25 mouse cellular contexts compared by ENCODE assay signal in genomic region chr17:47753130-47753775, GRCm38 (mm10). TPM values are rescaled to one million over a fixed set of nuclear protein-coding genes. Genes with fewer than 3 reads are reported as not detected.
DNase-seq lines count a peak whose midpoint lies in the region; ATAC-seq lines count a peak whose summit lies in the region.
"Had no signal": no experiment of that assay in that cellular context is flagged by ENCODE, and none has a peak within 500 bp of the region (broad histone marks: within the 10 kb centered on the region; RNA-seq: fewer than 3 reads in every experiment).

No protein-coding gene starts in this region.

- no peak for DNase-seq in heart, adult 18-20 months
- peak; percentile 38 for DNase-seq in MEL-GATA-1-ER (ENCODE audit: extremely low read depth, low read depth)
- peak; percentile 48 for DNase-seq in liver
- DNase-seq in layer of hippocampus, postnatal 25 days (ENCODE audit: extremely low spot score in 1 of 2, low spot score in 1 of 2) = no peak
- DNase-seq in urinary bladder, postnatal 36 days (ENCODE audit: low spot score in 2 of 2) = no peak
- DNase-seq: cerebellum, postnatal 10 days; gastrocnemius, postnatal 10 days; lung, embryonic 14.5 days; lung, postnatal 4 days; right cerebral cortex, postnatal 25 days; thymus, postnatal 25 days had no signal

- no peaks in the 10 kb centered on the region for H3K27me3 ChIP-seq in heart, embryonic 12.5 days (replicated peaks)
- H3K27me3 ChIP-seq: hindbrain, embryonic 12.5 days; midbrain, embryonic 13.5 days had no signal

- H3K9ac ChIP-seq in heart, embryonic 12.5 days = peak overlapping the region; percentile 47; the same call in 1 of the 2 replicates
- H3K9ac ChIP-seq: hindbrain, embryonic 12.5 days; lung, embryonic 14.5 days; midbrain, embryonic 13.5 days had no signal

- peaks cover 5% of the 10 kb centered on the region; the same call in 1 of the 2 replicates for H3K9me3 ChIP-seq in heart, embryonic 12.5 days (replicated peaks)

- peak overlapping the region; percentile 36; the same call in 1 of the 2 replicates for H3K27ac ChIP-seq in heart, embryonic 12.5 days (ENCODE audit: poor library complexity, severe bottlenecking)
- H3K27ac ChIP-seq in macrophage = peak overlapping the region; percentile 89
- H3K27ac ChIP-seq: hindbrain, embryonic 12.5 days; kidney, postnatal 0 days; midbrain, embryonic 13.5 days had no signal

- peaks cover 15% of the 10 kb centered on the region for H3K36me3 ChIP-seq in heart, embryonic 12.5 days
- peaks cover 17% of the 10 kb centered on the region for H3K36me3 ChIP-seq in macrophage (ENCODE audit: inconsistent target)
- H3K36me3 ChIP-seq: hindbrain, embryonic 12.5 days; midbrain, embryonic 13.5 days had no signal

- no peak for ATAC-seq in heart, embryonic 12.5 days (ENCODE audit: insufficient number of reproducible peaks, low FRiP score)
- ATAC-seq in megakaryocyte progenitor cell, adult 5-6 weeks (replicated peaks; ENCODE audit: poor library complexity) = no peak
- ATAC-seq: forebrain, embryonic 16.5 days; midbrain, embryonic 13.5 days had no signal

- WGBS in heart, embryonic 12.5 days = 22% methylated on average over 8 of the region's 8 CpGs
- 95% methylated on average over 8 of the region's 8 CpGs for WGBS in macrophage (ENCODE audit: missing documents)

- H3K4me2 ChIP-seq in heart, embryonic 12.5 days = peak overlapping the region; percentile 32; the same call in 1 of the 2 replicates
- H3K4me2 ChIP-seq: hindbrain, embryonic 12.5 days; lung, embryonic 14.5 days; midbrain, embryonic 13.5 days had no signal

- peaks cover 53% of the 10 kb centered on the region for H3K4me1 ChIP-seq in heart, embryonic 12.5 days (replicated peaks)
- H3K4me1 ChIP-seq: hindbrain, embryonic 12.5 days; midbrain, embryonic 13.5 days had no signal

- H3K4me3 ChIP-seq in heart, embryonic 12.5 days = no peak overlapping the region
- no peak overlapping the region for H3K4me3 ChIP-seq in macrophage (ENCODE audit: inconsistent target)
- H3K4me3 ChIP-seq: erythroblast, embryonic 14.5 days; hindbrain, embryonic 12.5 days; midbrain, embryonic 13.5 days had no signal

- peaks cover 95% of the 10 kb centered on the region for H3K79me2 ChIP-seq in macrophage (ENCODE audit: inconsistent target)

RNA-seq across cellular contexts. Expression of gene Tfeb, which starts 16.4 kb away (rescaled TPM):
- polyA plus RNA-seq in heart, embryonic 12.5 days (2016; fragmentation: Nextera tagmentation; extraction: Ambion mirVana) = 22.7 and 24.5 TPM in 2 replicates
- 10 to 100 TPM; 35.0 to 40.0 TPM for total RNA-seq in heart, adult 18-20 months (2021)
- total RNA-seq in macrophage (2018; cell fraction: chromatin; rRNA removed) = 100 to 1,000 TPM in 6 of 26 experiments, 10 to 100 TPM in 16, 1 to 10 TPM in 4; 5.7 to 136 (median 54.5) TPM
- total RNA-seq in macrophage (2018; cell fraction: cytosol; rRNA removed) = 10 to 100 TPM in 24 of 26 experiments, 1 to 10 TPM in 2; 6.8 to 49.1 (median 37.2) TPM
- 10 to 100 TPM; 11.7 to 97.4 (median 40.8) TPM for total RNA-seq in macrophage (2018; cell fraction: nucleus; rRNA removed)
- 15.5 to 41.8 TPM (median 22.8 TPM) in 3 replicates for polyA plus RNA-seq in macrophage (2018)
- total RNA-seq in layer of hippocampus, postnatal 25 days (2021) = 10 to 100 TPM; 11.8 to 17.4 TPM
- total RNA-seq in megakaryocyte progenitor cell, adult 5-6 weeks (2015) = 6.5 and 7.5 TPM in 2 replicates
- total RNA-seq in megakaryocyte progenitor cell, adult 5-6 weeks (2017) = 7.5 and 10.9 TPM in 2 replicates

RNA-seq across cellular contexts. Expression of gene Pgc, which starts 26.6 kb away (rescaled TPM):
- not detected in 2 replicates for polyA plus RNA-seq in heart, embryonic 12.5 days (2016; fragmentation: Nextera tagmentation; extraction: Ambion mirVana)
- total RNA-seq in heart, adult 18-20 months (2021) = not detected
- not detected for total RNA-seq in macrophage (2018; cell fraction: chromatin; rRNA removed)
- total RNA-seq in macrophage (2018; cell fraction: cytosol; rRNA removed) = not detected
- total RNA-seq in macrophage (2018; cell fraction: nucleus; rRNA removed) = not detected
- polyA plus RNA-seq in macrophage (2018) = not detected in 3 replicates
- not detected for total RNA-seq in layer of hippocampus, postnatal 25 days (2021)
- not detected in 2 replicates for total RNA-seq in megakaryocyte progenitor cell, adult 5-6 weeks (2015)
- not detected in 2 replicates for total RNA-seq in megakaryocyte progenitor cell, adult 5-6 weeks (2017)
- total RNA-seq: adrenal gland, postnatal 4 days; gastrocnemius, postnatal 10 days; layer of hippocampus, adult 18-20 months; left cerebral cortex, adult 8-10 months had no signal
- polyA plus RNA-seq: erythroblast, embryonic 14.5 days; forebrain, embryonic 16.5 days; heart, postnatal 0 days; hindbrain, embryonic 12.5 days; limb, embryonic 11.5 days; midbrain, embryonic 13.5 days; neural tube, embryonic 14.5 days had no signal

RNA-seq across cellular contexts. Expression of gene Prickle4, which starts 58.7 kb away (rescaled TPM):
- 0.56 TPM in 1 of 2 replicates, not detected in the other for polyA plus RNA-seq in heart, embryonic 12.5 days (2016; fragmentation: Nextera tagmentation; extraction: Ambion mirVana)
- 1 to 10 TPM; 4.3 to 5.1 TPM for total RNA-seq in heart, adult 18-20 months (2021)
- total RNA-seq in macrophage (2018; cell fraction: chromatin; rRNA removed) = 1 to 10 TPM in 6 of 26 experiments, not detected in 20; 1.6 to 4.1 (median 2.7) TPM
- total RNA-seq in macrophage (2018; cell fraction: cytosol; rRNA removed) = under 1 TPM in 7 of 26 experiments, not detected in 19; 0.18 to 0.82 (median 0.41) TPM
- total RNA-seq in macrophage (2018; cell fraction: nucleus; rRNA removed) = 1 to 10 TPM in 9 of 26 experiments, not detected in 17; 1.4 to 3.7 (median 2.0) TPM
- 0.76 to 1.3 TPM in 2 of 3 replicates, not detected in the other for polyA plus RNA-seq in macrophage (2018)
- 1 to 10 TPM; 1.5 to 5.3 TPM for total RNA-seq in layer of hippocampus, postnatal 25 days (2021)
- 0.15 and 0.64 TPM in 2 replicates for total RNA-seq in megakaryocyte progenitor cell, adult 5-6 weeks (2015)
- 0.33 and 1.4 TPM in 2 replicates for total RNA-seq in megakaryocyte progenitor cell, adult 5-6 weeks (2017)
- polyA plus RNA-seq: lung, embryonic 14.5 days had no signal

RNA-seq across cellular contexts. Expression of gene Gm21981, which starts 59.0 kb away (rescaled TPM):
- 0.15 and 0.19 TPM in 2 replicates for polyA plus RNA-seq in heart, embryonic 12.5 days (2016; fragmentation: Nextera tagmentation; extraction: Ambion mirVana)
- total RNA-seq in heart, adult 18-20 months (2021) = under 1 TPM; 0.40 to 0.75 TPM
- total RNA-seq in macrophage (2018; cell fraction: chromatin; rRNA removed) = under 1 TPM in 8 of 26 experiments, not detected in 18; 0.31 to 0.79 (median 0.41) TPM
- under 1 TPM; 0.10 to 0.92 (median 0.37) TPM for total RNA-seq in macrophage (2018; cell fraction: cytosol; rRNA removed)
- 1 to 10 TPM in 1 of 26 experiments, under 1 TPM in 13, not detected in 12; 0.22 to 1.1 (median 0.54) TPM for total RNA-seq in macrophage (2018; cell fraction: nucleus; rRNA removed)
- 0.23 to 0.79 TPM (median 0.74 TPM) in 3 replicates for polyA plus RNA-seq in macrophage (2018)
- total RNA-seq in layer of hippocampus, postnatal 25 days (2021) = 1 to 10 TPM; 2.9 to 4.5 TPM
- 0.54 TPM in 1 of 2 replicates, not detected in the other for total RNA-seq in megakaryocyte progenitor cell, adult 5-6 weeks (2015)
- total RNA-seq in megakaryocyte progenitor cell, adult 5-6 weeks (2017) = not detected in 2 replicates
- polyA plus RNA-seq: erythroblast, embryonic 14.5 days had no signal

Comparison
In these comparisons a context has a peak if more than half of its experiments do, and no peak if none do; other contexts are left out.
1. DNase-seq: peak in MEL-GATA-1-ER (single experiment) and liver (single experiment); none in heart, adult 18-20 months (0 of 2), layer of hippocampus, postnatal 25 days (0 of 2) and urinary bladder, postnatal 36 days (0 of 2).